Mouse (Mus musculus) brain, embryonic 14.5 days (tissue): Measurements from ENCODE around the gene Tmem171.

Experiments
- CTCF ChIP-seq: fragments of 200-500 bp; IDR thresholded peaks from 2 replicates; pipeline ENCODE4 v1.5.1; 2012; ENCODE audit warnings: inconsistent platforms, mild to moderate bottlenecking, moderate library complexity, borderline replicate concordance; ENCODE audit not compliant: insufficient read depth, insufficient read length; ENCODE audit errors: extremely low read depth
- POLR2A ChIP-seq: fragments of 200-500 bp; IDR thresholded peaks from 2 replicates; pipeline ENCODE4 v1.6.1; 2012; ENCODE audit warnings: mild to moderate bottlenecking, inconsistent platforms, borderline replicate concordance; ENCODE audit not compliant: poor library complexity, insufficient read depth, insufficient read length, severe bottlenecking; ENCODE audit errors: extremely low read depth

DNA sequence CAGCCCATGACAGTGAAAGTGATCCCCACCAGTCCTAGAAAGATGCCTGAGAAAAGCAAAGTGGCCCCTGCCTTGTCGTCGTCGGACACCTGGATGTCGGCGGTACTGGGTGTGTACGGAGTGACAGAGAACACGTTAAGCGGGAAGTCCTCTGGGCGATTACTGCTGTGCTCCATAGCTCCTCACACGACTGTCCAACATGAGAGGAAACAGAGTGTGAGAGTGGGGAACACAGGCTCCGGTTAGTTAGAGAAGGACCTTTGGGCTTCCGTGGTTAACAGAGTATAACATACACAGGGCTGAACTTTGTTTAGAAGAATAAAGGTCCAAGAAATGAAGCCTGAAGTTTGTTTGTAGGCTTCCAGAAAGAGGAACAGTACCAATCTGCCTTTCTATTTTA is 57.5 kb downstream of the Tmem171 start, which contains the start of gene Tmem174:
- TF ChIP-seq CTCF (no peak), POLR2A (no peak)
